Mouse (Mus musculus) bone marrow, adult 2 months (tissue): Measurements from ENCODE around the gene Gm7271.

Source experiments
- CTCF ChIP-seq: fragments of 200-500 bp; IDR thresholded peaks from 2 replicates; pipeline ENCODE4 v1.5.1; 2011; ENCODE audit warnings: low read length, control low read depth; ENCODE audit not compliant: control insufficient read depth, insufficient read depth
- POLR2A ChIP-seq: fragments of 200-500 bp; IDR thresholded peaks from 2 replicates; pipeline ENCODE4 v1.6.1; 2011; ENCODE audit warnings: low read depth, mild to moderate bottlenecking, control low read depth, low read length, borderline replicate concordance; ENCODE audit not compliant: control insufficient read depth

GRCm38 (mm10) chr5:76476873-76477272 is 7.0 kb upstream of the Gm7271 start:
- TF ChIP-seq POLR2A (no peak), CTCF (no peak)
